Mouse (Mus musculus): ENCODE measurements around the gene Celsr2. TPM values are rescaled to one million over a fixed set of nuclear protein-coding genes. Genes with fewer than 3 reads are reported as not detected.

Gene Celsr2
- polyA plus RNA-seq, 1 experiment from 2014 or later, result 38.5 TPM

Other genes starting within 250 kb of the Celsr2 start
- 14.4 and 14.7 TPM in 2 replicates for gene Amigo1, start 229.2 kb downstream of the Celsr2 start, polyA plus RNA-seq (2015; fragmentation: Nextera tagmentation; extraction: Ambion mirVana)
- gene Cyb561d1, start 214.3 kb downstream of the Celsr2 start, polyA plus RNA-seq (2015; fragmentation: Nextera tagmentation; extraction: Ambion mirVana), result 4.1 and 4.6 TPM in 2 replicates
- 26.4 and 26.8 TPM in 2 replicates for gene Atxn7l2, start 204.6 kb downstream of the Celsr2 start, polyA plus RNA-seq (2015; fragmentation: Nextera tagmentation; extraction: Ambion mirVana)
- 0.27 and 0.70 TPM in 2 replicates for gene Sypl2, start 188.9 kb downstream of the Celsr2 start, polyA plus RNA-seq (2015; fragmentation: Nextera tagmentation; extraction: Ambion mirVana)
- gene Psma5, start 158.6 kb downstream of the Celsr2 start, polyA plus RNA-seq (2015; fragmentation: Nextera tagmentation; extraction: Ambion mirVana), result 224 and 234 TPM in 2 replicates
- 22.1 and 22.3 TPM in 2 replicates for gene Sort1, start 131.5 kb downstream of the Celsr2 start, polyA plus RNA-seq (2015; fragmentation: Nextera tagmentation; extraction: Ambion mirVana)
- not detected in 2 replicates for gene Mybphl, start 50.6 kb downstream of the Celsr2 start, polyA plus RNA-seq (2015; fragmentation: Nextera tagmentation; extraction: Ambion mirVana)
- 7.7 and 8.8 TPM in 2 replicates for gene Psrc1, start 31.7 kb downstream of the Celsr2 start, polyA plus RNA-seq (2015; fragmentation: Nextera tagmentation; extraction: Ambion mirVana)
- 209 and 212 TPM in 2 replicates for gene Sars, start 29.7 kb upstream of the Celsr2 start, polyA plus RNA-seq (2015; fragmentation: Nextera tagmentation; extraction: Ambion mirVana)
- 2.8 and 3.5 TPM in 2 replicates for gene 1700013F07Rik, start 118.6 kb upstream of the Celsr2 start, polyA plus RNA-seq (2015; fragmentation: Nextera tagmentation; extraction: Ambion mirVana)
- 18.9 and 19.4 TPM in 2 replicates for gene 5330417C22Rik, start 121.0 kb upstream of the Celsr2 start, polyA plus RNA-seq (2015; fragmentation: Nextera tagmentation; extraction: Ambion mirVana)
- gene Tmem167b, start 146.9 kb upstream of the Celsr2 start, polyA plus RNA-seq (2015; fragmentation: Nextera tagmentation; extraction: Ambion mirVana), result 56.1 TPM in 2 replicates
- 53.8 and 54.6 TPM in 2 replicates for gene Taf13, start 156.1 kb upstream of the Celsr2 start, polyA plus RNA-seq (2015; fragmentation: Nextera tagmentation; extraction: Ambion mirVana)
- 110 and 114 TPM in 2 replicates for gene Wdr47, start 175.7 kb upstream of the Celsr2 start, polyA plus RNA-seq (2015; fragmentation: Nextera tagmentation; extraction: Ambion mirVana)
- gene Clcc1, start 238.4 kb upstream of the Celsr2 start, polyA plus RNA-seq (2015; fragmentation: Nextera tagmentation; extraction: Ambion mirVana), result 39.6 and 48.3 TPM in 2 replicates